Mouse (Mus musculus): ENCODE results near the gene Bbs10. TPM values are rescaled to one million over a fixed set of nuclear protein-coding genes. Genes with fewer than 3 reads are reported as not detected.

The Bbs10 gene
- total RNA-seq, 2 experiments from 2014 or later = 3.4 to 6.1 TPM

- DNase-seq = no peak
Measured at GRCm38 (mm10) chr10:111327957-111328356, 29.5 kb downstream of the Bbs10 start.

DNA sequence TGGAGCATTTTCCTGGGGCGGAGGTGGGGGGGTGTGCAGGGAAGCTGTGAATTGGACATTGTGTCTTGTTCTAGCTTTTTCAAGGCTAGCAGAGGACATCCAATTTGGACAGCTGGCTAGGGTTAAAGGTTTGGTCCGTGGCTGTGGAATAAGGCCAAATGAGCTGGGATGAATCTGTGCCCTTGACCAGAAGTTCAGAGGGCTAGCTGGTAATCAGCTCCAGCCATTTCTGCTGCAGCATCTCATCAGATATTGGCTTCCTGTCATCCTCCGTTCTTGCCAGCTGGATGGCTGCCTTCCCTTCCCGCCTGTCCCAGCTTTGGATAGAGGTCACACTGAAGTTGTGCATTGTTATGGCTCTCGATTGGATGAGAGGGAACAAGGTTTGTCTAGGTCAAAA, 30.8 kb downstream of the Bbs10 start:
- peak; percentile 69 for DNase-seq

GRCm38 (mm10) chr10:111334902-111335301, 36.4 kb downstream of the Bbs10 start:
- no peak for DNase-seq

- peak; percentile 57 for DNase-seq
Measured at GRCm38 (mm10) chr10:111335517-111336352, 37.3 kb downstream of the Bbs10 start.

GRCm38 (mm10) chr10:111336353-111336713, 37.9 kb downstream of the Bbs10 start:
- DNase-seq = no peak

DNA sequence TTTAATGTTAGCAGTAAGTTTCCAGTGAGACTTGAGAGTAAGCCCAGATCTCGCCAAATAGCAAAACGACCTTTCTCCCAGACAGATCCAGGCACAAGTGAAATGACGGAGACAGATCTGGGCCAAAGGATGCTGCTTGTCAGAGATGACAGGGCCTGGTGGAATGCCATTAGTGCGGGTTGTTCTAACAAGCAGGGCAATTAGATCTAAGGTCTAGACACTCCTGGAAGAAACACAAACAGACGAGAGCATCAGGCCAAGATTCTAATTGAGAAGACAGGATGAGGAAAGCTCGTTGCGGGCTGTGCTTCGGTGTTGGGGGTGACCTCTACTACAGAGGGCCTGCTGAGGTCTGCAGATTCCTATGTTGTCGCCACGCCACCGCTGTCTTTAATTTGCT, 40.8 kb downstream of the Bbs10 start:
- DNase-seq = no peak

DNA sequence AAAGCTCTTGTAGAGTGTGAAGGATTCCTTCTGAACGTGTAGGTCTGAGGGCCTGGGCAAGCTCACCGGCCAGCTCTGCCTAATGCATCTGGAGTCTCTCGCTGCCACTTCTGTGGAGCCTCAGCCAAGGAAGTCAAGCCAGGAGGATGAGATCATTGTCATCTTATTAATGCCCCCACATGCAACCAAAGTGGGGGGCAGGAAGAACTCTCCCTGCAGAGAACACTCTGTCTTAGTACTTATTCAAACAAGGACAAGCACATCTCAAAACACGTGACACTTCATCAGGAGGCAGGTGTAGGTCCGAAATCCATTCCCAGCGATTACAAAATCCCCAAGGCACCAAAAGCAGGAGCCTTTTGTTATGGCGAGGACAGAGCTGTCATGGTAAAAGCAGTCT, 43.3 kb downstream of the Bbs10 start:
- DNase-seq = no peak

- DNase-seq = no peak
Measured at GRCm38 (mm10) chr10:111343555-111343954, 45.1 kb downstream of the Bbs10 start.

GRCm38 (mm10) chr10:111348263-111348662, 49.8 kb downstream of the Bbs10 start:
- no peak for DNase-seq

Other genes with a start within 250 kb of the Bbs10 start
- gene Osbpl8, start 133.9 kb upstream of the Bbs10 start, total RNA-seq (2021) = 10 to 100 TPM; 27.1 to 31.0 TPM
- 100 to 1,000 TPM; 130 to 141 TPM for gene Nap1l1, start 174.5 kb downstream of the Bbs10 start, total RNA-seq (2021)
- gene Phlda1, start 207.6 kb downstream of the Bbs10 start, total RNA-seq (2021) = 10 to 100 TPM; 36.3 to 40.2 TPM